Mouse (Mus musculus) C3H10T1/2 (cell line): ENCODE data around the gene Gckr. TPM values are rescaled to one million over a fixed set of nuclear protein-coding genes. Genes with fewer than 3 reads are reported as not detected.

Experiments
- polyA plus RNA-seq, 2 experiments: library from polyadenylated mRNA; unstranded; fragments of >200 nt; fragmentation: generic; extraction: Trizol; gene quantifications; one replicate each; pipeline ENCODE4 v1.2.1; 2012; ENCODE audit warnings: missing spikeins in 2 of 2

The Gckr gene
- polyA plus RNA-seq = not detected

GRCm38 (mm10) chr5:31297047-31297757 lies at the start of gene Gckr:
Gene Gckr, plus strand, starts transcription at chr5:31297443.

GRCm38 (mm10) chr5:31251541-31252101 lies 45.6 kb upstream of the Gckr start, which contains the start of gene Krtcap3:
Gene Krtcap3, plus strand, starts transcription at chr5:31251691.

GRCm38 (mm10) chr5:31290521-31291360 lies 6.5 kb upstream of the Gckr start, which contains the start of gene Ift172:
Gene Ift172, minus strand, starts transcription at chr5:31291116.

GRCm38 (mm10) chr5:31295606-31296141 lies 1.6 kb upstream of the Gckr start, which contains the start of gene Fndc4:
Gene Fndc4, minus strand, starts transcription at chr5:31296080.

Other genes starting within 250 kb of the Gckr start
- 100 to 1,000 TPM in 1 of 2 experiments, 10 to 100 TPM in 1; 87.3 to 332 TPM for gene Atraid, start 249.1 kb upstream of the Gckr start, polyA plus RNA-seq
- 1 to 10 TPM; 4.7 to 5.6 TPM for gene Slc5a6, start 248.5 kb upstream of the Gckr start, polyA plus RNA-seq
- 10 to 100 TPM; 17.9 to 34.9 TPM for gene Cad, start 242.7 kb upstream of the Gckr start, polyA plus RNA-seq
- gene Dnajc5g, start 191.2 kb upstream of the Gckr start, polyA plus RNA-seq = not detected
- gene Slc30a3, start 189.2 kb upstream of the Gckr start, polyA plus RNA-seq = 1 to 10 TPM in 1 of 2 experiments, under 1 TPM in 1; 0.47 to 3.0 TPM
- gene Trim54, start 180.7 kb upstream of the Gckr start, polyA plus RNA-seq = under 1 TPM; 0.04 to 0.61 TPM
- not detected for gene Ucn, start 158.6 kb upstream of the Gckr start, polyA plus RNA-seq
- 10 to 100 TPM; 21.8 to 85.3 TPM for gene Mpv17, start 143.2 kb upstream of the Gckr start, polyA plus RNA-seq
- 1 to 10 TPM in 1 of 2 experiments, under 1 TPM in 1; 0.32 to 2.0 TPM for gene Gm29609, start 117.5 kb upstream of the Gckr start, polyA plus RNA-seq
- gene Gtf3c2, start 117.3 kb upstream of the Gckr start, polyA plus RNA-seq = 10 to 100 TPM; 17.7 to 36.2 TPM
- gene Snx17, start 104.2 kb upstream of the Gckr start, polyA plus RNA-seq = 100 to 1,000 TPM; 166 to 169 TPM
- 10 to 100 TPM; 36.4 to 57.5 TPM for gene Eif2b4, start 104.0 kb upstream of the Gckr start, polyA plus RNA-seq
- 10 to 100 TPM in 1 of 2 experiments, 1 to 10 TPM in 1; 8.8 to 22.4 TPM for gene Zfp513, start 95.1 kb upstream of the Gckr start, polyA plus RNA-seq
- gene Ppm1g, start 76.8 kb upstream of the Gckr start, polyA plus RNA-seq = 100 to 1,000 TPM in 1 of 2 experiments, 10 to 100 TPM in 1; 90.1 to 144 TPM
- gene Nrbp1, start 56.6 kb upstream of the Gckr start, polyA plus RNA-seq = 100 to 1,000 TPM in 1 of 2 experiments, 10 to 100 TPM in 1; 54.1 to 114 TPM
- under 1 TPM in 1 of 2 experiments, not detected in 1; 0.33 TPM for gene Gm9970, start 56.2 kb upstream of the Gckr start, polyA plus RNA-seq
- gene Krtcap3, start 45.8 kb upstream of the Gckr start, polyA plus RNA-seq = 1 to 10 TPM in 1 of 2 experiments, under 1 TPM in 1; 0.06 to 4.5 TPM
- gene Ift172, start 6.3 kb upstream of the Gckr start, polyA plus RNA-seq = 10 to 100 TPM in 1 of 2 experiments, 1 to 10 TPM in 1; 6.9 to 36.9 TPM
- gene Fndc4, start 1.4 kb upstream of the Gckr start, polyA plus RNA-seq = 10 to 100 TPM; 18.9 to 26.1 TPM
- gene Zfp512, start 155.0 kb downstream of the Gckr start, polyA plus RNA-seq = 10 to 100 TPM in 1 of 2 experiments, 1 to 10 TPM in 1; 1.8 to 20.1 TPM
- gene 4930548H24Rik, start 188.3 kb downstream of the Gckr start, polyA plus RNA-seq = under 1 TPM in 1 of 2 experiments, not detected in 1; 0.06 TPM
- 10 to 100 TPM; 13.4 to 20.4 TPM for gene Gpn1, start 197.3 kb downstream of the Gckr start, polyA plus RNA-seq
- gene Slc4a1ap, start 229.6 kb downstream of the Gckr start, polyA plus RNA-seq = 10 to 100 TPM in 1 of 2 experiments, 1 to 10 TPM in 1; 4.6 to 21.0 TPM
- gene Supt7l, start 230.4 kb downstream of the Gckr start, polyA plus RNA-seq = 10 to 100 TPM in 1 of 2 experiments, 1 to 10 TPM in 1; 4.0 to 16.8 TPM